Mouse (Mus musculus) embryonic stem cell, embryonic (primary cell): ENCODE measurements around the gene Olfr1102.

Source experiments
- CTCF ChIA-PET, 4 experiments: fragments of 300-600 bp in 2 of 4; fragments of 350-600 bp in 2 of 4; sonication (Branson Sonifier 250); formaldehyde crosslinking; loops; one replicate each; lab custom pipeline; 2022; ENCODE audit warnings: inconsistent platforms in 2 of 4; lab: Charles Lee
- POLR2A ChIA-PET, 4 experiments: fragments of 300-600 bp in 2 of 4; fragments of 350-600 bp in 2 of 4; sonication (Branson Sonifier 250); formaldehyde crosslinking; loops; one replicate each; lab custom pipeline; 2022; ENCODE audit warnings: antibody characterized with exemption in 4 of 4, inconsistent platforms in 1 of 4; lab: Charles Lee

Gene Olfr1102

GRCm38 (mm10) chr2:86998098-86998497, at the start of gene Olfr1102:
TSS of gene Olfr1102 (plus strand) at chr2:86998398.
- ChIA-PET POLR2A (no interaction called here), CTCF (no interaction called here)

- ChIA-PET CTCF (no interaction called here), POLR2A (no interaction called here)
Measured at GRCm38 (mm10) chr2:86960593-86960992, 37.6 kb upstream of the Olfr1102 start, which contains the start of gene Olfr1099. TSS of gene Olfr1099 (minus strand) at chr2:86960693.

- ChIA-PET POLR2A (no interaction called here), CTCF (no interaction called here)
Measured at GRCm38 (mm10) chr2:86979854-86980253, 18.3 kb upstream of the Olfr1102 start, which contains the start of gene Olfr1100. TSS of gene Olfr1100 (minus strand) at chr2:86979954.

GRCm38 (mm10) chr2:86991121-86991520, 7.1 kb upstream of the Olfr1102 start, which contains the start of gene Olfr1101:
TSS of gene Olfr1101 (minus strand) at chr2:86991221.
- ChIA-PET POLR2A (no interaction called here), CTCF (no interaction called here)

GRCm38 (mm10) chr2:87026980-87027379, 28.8 kb downstream of the Olfr1102 start, which contains the start of gene Olfr1104:
TSS of gene Olfr1104 (minus strand) at chr2:87027080.
- ChIA-PET POLR2A (no interaction called here), CTCF (no interaction called here)

- ChIA-PET CTCF (no interaction called here), POLR2A (no interaction called here)
Measured at GRCm38 (mm10) chr2:87036431-87036830, 38.2 kb downstream of the Olfr1102 start, which contains the start of gene Olfr1105. TSS of gene Olfr1105 (minus strand) at chr2:87036531.

- ChIA-PET CTCF (no interaction called here), POLR2A (no interaction called here)
Measured at GRCm38 (mm10) chr2:87052173-87052572, 54.0 kb downstream of the Olfr1102 start, which contains the start of gene Olfr1106. TSS of gene Olfr1106 (minus strand) at chr2:87052273.
